Mouse (Mus musculus) embryonic facial prominence, embryonic 15.5 days (tissue): ENCODE data around the gene Lrriq4. TPM values are rescaled to one million over a fixed set of nuclear protein-coding genes. Genes with fewer than 3 reads are reported as not detected.
"Not testable (repeated sequence)": the region's sequence is repeated elsewhere in the genome, so short reads cannot be mapped to it uniquely, and the experiment has no call there.

Experiments
- ATAC-seq: fragments of 200-750 bp; cut with Nextera tagmentation; 2 replicates; pipeline ENCODE4 v1.8.0; 2017; ENCODE audit warnings: low read depth, moderate TSS enrichment; ENCODE audit not compliant: insufficient number of reproducible peaks, low FRiP score, low TSS enrichment
- H3K27ac ChIP-seq: fragments of 300-500 bp; sonication (generic); replicated peaks from 2 replicates; pipeline ENCODE4 v1.5.1; 2015; ENCODE audit warnings: mild to moderate bottlenecking, inconsistent platforms
- H3K27me3 ChIP-seq: fragments of 300-500 bp; sonication (generic); 2 replicates; pipeline ENCODE4 v1.6.1; 2015; ENCODE audit warnings: inconsistent platforms
- H3K36me3 ChIP-seq: fragments of 300-500 bp; sonication (generic); 2 replicates; pipeline ENCODE4 v1.6.1; 2015; ENCODE audit warnings: mild to moderate bottlenecking, inconsistent platforms
- H3K4me1 ChIP-seq: fragments of 300-500 bp; sonication (generic); 2 replicates; pipeline ENCODE4 v1.6.1; 2015; ENCODE audit warnings: inconsistent platforms
- H3K4me2 ChIP-seq: fragments of 300-500 bp; sonication (generic); replicated peaks from 2 replicates; pipeline ENCODE4 v1.6.1; 2015; ENCODE audit warnings: mild to moderate bottlenecking, inconsistent platforms
- H3K4me3 ChIP-seq: fragments of 300-500 bp; sonication (generic); replicated peaks from 2 replicates; pipeline ENCODE4 v1.5.1; 2015; ENCODE audit warnings: mild to moderate bottlenecking, inconsistent platforms
- H3K9ac ChIP-seq: fragments of 300-500 bp; sonication (generic); 2 replicates; pipeline ENCODE4 v1.6.1; 2015; ENCODE audit warnings: inconsistent platforms
- H3K9me3 ChIP-seq: fragments of 300-500 bp; sonication (generic); replicated peaks from 2 replicates; pipeline ENCODE4 v1.6.1; 2016; ENCODE audit warnings: inconsistent platforms
- WGBS: fragments of 180-500 bp; shearing (Covaris S2); methylation state at CpG from one replicate; pipeline ENCODE4 v1.1.7; 2015; 5-methylcytosine and 5-hydroxymethylcytosine counted together
- polyA plus RNA-seq: library from polyadenylated mRNA; unstranded; fragments of >200 nt; fragmentation: Nextera tagmentation; extraction: Ambion mirVana; gene quantifications from 2 replicates; pipeline ENCODE4 v1.2.1, GENCODE M21; 2015

Lrriq4 gene
- polyA plus RNA-seq, 1 experiment from 2014 or later: not detected

GRCm38 (mm10) chr3:30683190-30683589, 38.9 kb downstream of the Lrriq4 start:
- H3K4me1 ChIP-seq: no peaks in the 10 kb centered on the region
- H3K4me2 ChIP-seq: no peak overlapping the region
- no peak overlapping the region for H3K27ac ChIP-seq
- no peak overlapping the region for H3K4me3 ChIP-seq
- H3K36me3 ChIP-seq: no peaks in the 10 kb centered on the region
- 76% methylated on average over 6 of the region's 6 CpGs for WGBS
- no peak for ATAC-seq
- no peak overlapping the region for H3K9ac ChIP-seq
- H3K9me3 ChIP-seq: no peaks in the 10 kb centered on the region
- no peaks in the 10 kb centered on the region for H3K27me3 ChIP-seq

- Histone ChIP-seq H3K9ac (no peak overlapping the region), H3K4me3 (no peak overlapping the region), H3K27ac (no peak overlapping the region), H3K36me3 (no peaks in the 10 kb centered on the region), H3K27me3 (no peaks in the 10 kb centered on the region), H3K4me1 (no peaks in the 10 kb centered on the region), H3K9me3 (no peaks in the 10 kb centered on the region), H3K4me2 (no peak overlapping the region)
- WGBS: 67% methylated on average over 3 of the region's 3 CpGs
- ATAC-seq: no peak
Measured at GRCm38 (mm10) chr3:30687216-30687615, 42.9 kb downstream of the Lrriq4 start.

DNA sequence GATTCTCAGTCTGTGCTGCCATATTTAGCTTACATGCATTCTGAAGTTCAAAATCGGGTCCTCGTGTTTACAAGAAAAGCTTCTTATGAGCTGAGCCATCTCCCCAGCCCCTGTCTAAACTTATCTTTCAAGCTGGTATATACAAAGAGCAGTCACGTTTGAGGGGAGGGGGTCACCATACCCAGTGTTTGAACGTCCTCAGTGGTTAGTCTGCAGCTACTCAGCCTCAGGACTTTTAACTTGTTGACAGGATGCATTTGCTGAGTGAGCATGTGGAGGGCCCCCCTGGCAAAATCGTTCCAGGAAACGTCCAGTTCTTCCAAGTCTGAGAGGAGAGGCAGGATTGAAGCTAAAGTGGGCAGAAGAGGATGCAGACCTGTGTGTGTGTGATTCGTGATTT, 46.7 kb downstream of the Lrriq4 start:
- Histone ChIP-seq H3K4me3 (no peak overlapping the region), H3K27ac (no peak overlapping the region), H3K27me3 (no peaks in the 10 kb centered on the region), H3K9ac (no peak overlapping the region), H3K36me3 (no peaks in the 10 kb centered on the region), H3K9me3 (no peaks in the 10 kb centered on the region), H3K4me2 (no peak overlapping the region), H3K4me1 (no peaks in the 10 kb centered on the region)
- no peak for ATAC-seq
- WGBS: 47% methylated on average over 7 of the region's 7 CpGs

- H3K9me3 ChIP-seq: no peaks in the 10 kb centered on the region
- ATAC-seq: no peak
- no peak overlapping the region for H3K27ac ChIP-seq
- 85% methylated on average over 2 of the region's 2 CpGs for WGBS
- H3K36me3 ChIP-seq: no peaks in the 10 kb centered on the region
- no peak overlapping the region for H3K4me3 ChIP-seq
- no peak overlapping the region for H3K9ac ChIP-seq
- no peak overlapping the region for H3K4me2 ChIP-seq
- H3K4me1 ChIP-seq: no peaks in the 10 kb centered on the region
- no peaks in the 10 kb centered on the region for H3K27me3 ChIP-seq
Measured at GRCm38 (mm10) chr3:30695661-30696060, 51.4 kb downstream of the Lrriq4 start.

DNA sequence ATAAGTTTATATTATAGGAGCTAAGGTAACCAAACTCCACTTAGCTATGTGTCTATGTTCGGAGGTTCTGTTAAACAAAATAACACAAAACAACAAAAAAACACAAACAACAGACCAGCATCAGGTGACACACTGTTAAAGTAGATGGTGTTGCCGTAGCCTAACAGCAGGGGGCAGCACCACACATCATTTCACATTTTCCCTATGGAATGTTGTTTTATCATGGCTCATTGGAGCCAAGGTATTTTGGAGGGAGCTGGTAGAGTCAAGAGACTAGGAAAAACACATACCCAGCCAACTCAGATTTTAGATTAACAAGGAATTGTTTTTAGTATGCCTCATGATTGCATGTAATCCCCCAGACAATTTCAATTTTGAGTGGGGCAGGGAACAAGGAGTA, 52.0 kb downstream of the Lrriq4 start:
- 8% methylated on average over 2 of the region's 2 CpGs for WGBS
- no peak overlapping the region for H3K4me3 ChIP-seq
- H3K4me1 ChIP-seq: no peaks in the 10 kb centered on the region
- H3K27ac ChIP-seq: no peak overlapping the region
- no peak overlapping the region for H3K9ac ChIP-seq
- H3K4me2 ChIP-seq: no peak overlapping the region
- no peak for ATAC-seq
- H3K36me3 ChIP-seq: no peaks in the 10 kb centered on the region
- H3K27me3 ChIP-seq: no peaks in the 10 kb centered on the region
- H3K9me3 ChIP-seq: no peaks in the 10 kb centered on the region

- ATAC-seq: no peak
- WGBS: 76% methylated on average over 4 of the region's 4 CpGs
Measured at GRCm38 (mm10) chr3:30697891-30698290, 53.6 kb downstream of the Lrriq4 start.

GRCm38 (mm10) chr3:30699711-30700505, 55.6 kb downstream of the Lrriq4 start, which contains the start of gene Lrrc31:
TSS of gene Lrrc31 (minus strand) at chr3:30699843.
- not testable (repeated sequence) for H3K36me3 ChIP-seq, H3K4me1 ChIP-seq, H3K4me3 ChIP-seq, H3K27ac ChIP-seq, H3K9ac ChIP-seq, H3K4me2 ChIP-seq, H3K27me3 ChIP-seq, H3K9me3 ChIP-seq, ATAC-seq
- WGBS: 72% methylated on average over 6 of the region's 6 CpGs

More at GRCm38 (mm10) chr3:30697891-30698290, 53.6 kb downstream of the Lrriq4 start:
- Histone ChIP-seq H3K4me2 (no peak overlapping the region), H3K9ac (no peak overlapping the region), H3K4me3 (no peak overlapping the region), H3K9me3 (no peaks in the 10 kb centered on the region), H3K36me3 (no peaks in the 10 kb centered on the region), H3K27me3 (no peaks in the 10 kb centered on the region), H3K4me1 (no peaks in the 10 kb centered on the region), H3K27ac (no peak overlapping the region)

DNA sequence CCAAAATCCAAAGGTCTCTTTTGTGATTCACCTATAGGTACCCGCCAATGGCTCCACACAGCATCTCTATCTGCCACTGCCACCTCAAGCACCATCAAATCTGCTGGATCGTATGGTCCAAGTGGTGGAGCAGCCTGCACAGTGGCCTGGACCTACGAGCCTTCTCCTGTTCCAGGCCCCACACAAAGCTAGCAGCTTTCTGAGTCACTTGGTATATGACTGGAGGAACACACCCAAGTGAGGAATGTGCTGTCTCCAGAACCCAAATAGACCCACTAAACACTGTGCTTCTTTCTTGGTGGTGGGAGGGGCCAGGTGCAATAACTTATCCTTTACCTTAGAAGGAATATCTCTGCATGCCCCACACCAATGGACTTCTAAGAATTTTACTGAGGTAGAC, 61.7 kb downstream of the Lrriq4 start:
- Histone ChIP-seq H3K27ac (no peak overlapping the region), H3K9me3 (no peaks in the 10 kb centered on the region), H3K36me3 (no peaks in the 10 kb centered on the region), H3K9ac (no peak overlapping the region), H3K27me3 (no peaks in the 10 kb centered on the region), H3K4me2 (no peak overlapping the region), H3K4me1 (no peaks in the 10 kb centered on the region), H3K4me3 (no peak overlapping the region)
- ATAC-seq: no peak
- WGBS: 82% methylated on average over 3 of the region's 3 CpGs

GRCm38 (mm10) chr3:30706614-30707276, 62.4 kb downstream of the Lrriq4 start:
- H3K4me2 ChIP-seq: no peak overlapping the region
- H3K9ac ChIP-seq: no peak overlapping the region
- H3K9me3 ChIP-seq: no peaks in the 10 kb centered on the region
- H3K27ac ChIP-seq: no peak overlapping the region
- 69% methylated on average over 4 of the region's 4 CpGs for WGBS
- no peaks in the 10 kb centered on the region for H3K27me3 ChIP-seq
- no peaks in the 10 kb centered on the region for H3K36me3 ChIP-seq
- no peak overlapping the region for H3K4me3 ChIP-seq
- ATAC-seq: no peak
- no peaks in the 10 kb centered on the region for H3K4me1 ChIP-seq

DNA sequence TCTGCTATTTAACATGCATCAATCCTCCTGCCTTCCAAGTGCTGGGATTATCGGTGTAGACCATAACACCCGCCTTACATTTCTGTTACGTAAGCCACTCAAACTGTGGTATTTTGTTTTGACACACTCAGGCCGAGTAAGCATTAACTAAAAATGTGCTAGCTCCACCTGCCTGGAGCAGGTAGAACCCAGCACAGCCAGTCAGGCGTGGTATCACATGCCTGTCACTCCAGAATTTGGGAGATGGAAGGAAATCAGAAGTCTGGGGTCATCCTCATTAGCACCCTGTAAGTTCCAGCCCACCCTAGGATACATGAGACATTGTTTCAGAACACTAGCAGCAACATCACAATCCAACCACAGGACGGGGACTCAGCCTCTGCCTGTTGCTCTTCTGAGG, 65.9 kb downstream of the Lrriq4 start:
- H3K9me3 ChIP-seq: no peaks in the 10 kb centered on the region
- H3K4me3 ChIP-seq: no peak overlapping the region
- H3K27me3 ChIP-seq: no peaks in the 10 kb centered on the region
- no peak for ATAC-seq
- no peaks in the 10 kb centered on the region for H3K36me3 ChIP-seq
- H3K4me2 ChIP-seq: no peak overlapping the region
- no peaks in the 10 kb centered on the region for H3K4me1 ChIP-seq
- no peak overlapping the region for H3K9ac ChIP-seq
- no peak overlapping the region for H3K27ac ChIP-seq
- WGBS: 70% methylated on average over 6 of the region's 6 CpGs

DNA sequence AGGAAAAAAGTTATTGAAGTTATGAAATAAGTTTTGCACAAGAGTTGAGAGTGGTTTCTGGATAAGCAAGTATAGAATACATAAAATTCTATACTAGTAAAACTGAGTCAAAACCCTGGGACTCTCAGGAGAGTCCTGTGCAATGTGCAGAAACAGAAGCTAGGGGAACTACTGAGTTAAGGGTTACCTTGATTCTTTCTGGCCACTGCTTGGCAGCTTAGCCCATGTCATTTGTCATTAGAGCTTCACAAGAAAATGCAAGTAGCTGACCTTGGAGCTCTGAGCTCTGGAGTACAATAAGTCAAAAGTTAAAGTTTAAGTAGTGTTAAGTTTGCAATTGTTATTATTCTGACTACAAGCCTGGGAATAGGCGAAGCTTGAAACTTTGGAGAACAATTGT, 69.0 kb downstream of the Lrriq4 start:
- Histone ChIP-seq H3K27me3 (no peaks in the 10 kb centered on the region), H3K27ac (no peak overlapping the region), H3K4me1 (no peaks in the 10 kb centered on the region), H3K36me3 (no peaks in the 10 kb centered on the region), H3K4me2 (no peak overlapping the region), H3K9ac (no peak overlapping the region), H3K9me3 (no peaks in the 10 kb centered on the region), H3K4me3 (no peak overlapping the region)
- ATAC-seq: no peak
- 93% methylated on average over 1 of the region's 1 CpGs for WGBS

DNA sequence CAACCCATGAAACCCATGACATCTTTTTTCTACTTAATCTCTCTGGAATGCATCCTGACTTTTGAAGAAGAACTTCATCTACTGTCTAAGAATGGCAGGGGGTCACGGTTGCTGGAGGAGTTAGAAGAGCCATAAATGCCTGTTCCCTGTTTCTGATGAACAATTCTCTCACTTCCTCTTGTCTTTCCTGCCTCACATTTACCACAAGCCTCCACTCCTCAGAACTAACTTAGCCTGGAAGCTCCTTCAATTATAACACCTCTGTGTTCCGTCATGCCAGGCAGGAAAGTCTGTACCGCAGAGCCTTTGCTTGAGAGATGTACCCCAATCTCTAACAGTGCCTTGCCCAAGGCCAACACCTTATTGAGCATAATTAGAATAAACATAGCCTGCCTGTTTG, 74.3 kb downstream of the Lrriq4 start:
- WGBS: 80% methylated on average over 3 of the region's 3 CpGs
- Histone ChIP-seq H3K36me3 (no peaks in the 10 kb centered on the region), H3K9ac (no peak overlapping the region), H3K27me3 (no peaks in the 10 kb centered on the region), H3K4me2 (no peak overlapping the region), H3K4me1 (no peaks in the 10 kb centered on the region), H3K4me3 (no peak overlapping the region), H3K9me3 (no peaks in the 10 kb centered on the region), H3K27ac (no peak overlapping the region)
- ATAC-seq: no peak
